Mouse (Mus musculus): ENCODE data around the gene Tmem234. TPM values are rescaled to one million over a fixed set of nuclear protein-coding genes. Genes with fewer than 3 reads are reported as not detected.

Tmem234 gene
- polyA plus RNA-seq, 1 experiment from 2014 or later = 104 TPM

GRCm38 (mm10) chr4:129585773-129586172, 14.7 kb upstream of the Tmem234 start:
- Histone ChIP-seq H3K4me1 (ENCODE audit: control insufficient read depth, low read depth, low read length) (peaks cover 39% of the 10 kb centered on the region), H3K27me3 (ENCODE audit: control insufficient read depth, insufficient read depth, low read depth, low read length) (no peaks in the 10 kb centered on the region), H3K4me3 (ENCODE audit: low read depth, low read length) (peak overlapping the region; percentile 70; the same call in 1 of the 2 replicates), H3K9ac (ENCODE audit: low read depth, low read length) (peak overlapping the region; percentile 70), H3K4me2 (ENCODE audit: low read depth, low read length) (peak overlapping the region; percentile 85), H3K9me3 (replicated peaks; ENCODE audit: control insufficient read depth, low read length) (no peaks in the 10 kb centered on the region), H3K27ac (ENCODE audit: low read length) (peak overlapping the region; percentile 27; the same call in 1 of the 2 replicates), H3K36me3 (ENCODE audit: control insufficient read depth, insufficient read depth) (no peaks in the 10 kb centered on the region)
- peak; percentile 44 for ATAC-seq (ENCODE audit: low read depth)
- WGBS (ENCODE audit: insufficient replicate concordance) = 39% methylated on average over 9 of the region's 9 CpGs

- no peaks in the 10 kb centered on the region for H3K27me3 ChIP-seq (ENCODE audit: control insufficient read depth, insufficient read depth, low read depth, low read length)
- 65% methylated on average over 1 of the region's 1 CpGs for WGBS (ENCODE audit: insufficient replicate concordance)
- no peaks in the 10 kb centered on the region for H3K9me3 ChIP-seq (replicated peaks; ENCODE audit: control insufficient read depth, low read length)
- H3K4me3 ChIP-seq (ENCODE audit: low read depth, low read length) = no peak overlapping the region
- peak overlapping the region; percentile 44 for H3K27ac ChIP-seq (ENCODE audit: low read length)
- no peak overlapping the region for H3K9ac ChIP-seq (ENCODE audit: low read depth, low read length)
- no peak overlapping the region for H3K4me2 ChIP-seq (ENCODE audit: low read depth, low read length)
- peaks cover 39% of the 10 kb centered on the region for H3K4me1 ChIP-seq (ENCODE audit: control insufficient read depth, low read depth, low read length)
- no peak for ATAC-seq (ENCODE audit: low read depth)
- H3K36me3 ChIP-seq (ENCODE audit: control insufficient read depth, insufficient read depth) = peaks cover 11% of the 10 kb centered on the region
These were observed 13.5 kb upstream of the Tmem234 start for GRCm38 (mm10) chr4:129586943-129587342.

GRCm38 (mm10) chr4:129588865-129589264, 11.6 kb upstream of the Tmem234 start:
- Histone ChIP-seq H3K4me1 (ENCODE audit: control insufficient read depth, low read depth, low read length) (peaks cover 39% of the 10 kb centered on the region), H3K27ac (ENCODE audit: low read length) (peak overlapping the region; percentile 71)
- peak; percentile 83 for ATAC-seq (ENCODE audit: low read depth)

GRCm38 (mm10) chr4:129608426-129609025, 8.1 kb downstream of the Tmem234 start:
- peaks cover 8% of the 10 kb centered on the region for H3K4me1 ChIP-seq (ENCODE audit: control insufficient read depth, low read depth, low read length)
- peak; percentile 86 for ATAC-seq (ENCODE audit: low read depth)
- WGBS (ENCODE audit: insufficient replicate concordance) = 34% methylated on average over 7 of the region's 7 CpGs
- peak overlapping the region; percentile 64 for H3K27ac ChIP-seq (ENCODE audit: low read length)
- H3K9ac ChIP-seq (ENCODE audit: low read depth, low read length) = no peak overlapping the region
- H3K36me3 ChIP-seq (ENCODE audit: control insufficient read depth, insufficient read depth) = peaks cover 31% of the 10 kb centered on the region
- H3K9me3 ChIP-seq (replicated peaks; ENCODE audit: control insufficient read depth, low read length) = no peaks in the 10 kb centered on the region
- H3K4me3 ChIP-seq (ENCODE audit: low read depth, low read length) = no peak overlapping the region
- H3K4me2 ChIP-seq (ENCODE audit: low read depth, low read length) = no peak overlapping the region
- H3K27me3 ChIP-seq (ENCODE audit: control insufficient read depth, insufficient read depth, low read depth, low read length) = no peaks in the 10 kb centered on the region

More at GRCm38 (mm10) chr4:129588865-129589264, 11.6 kb upstream of the Tmem234 start:
- no peak overlapping the region for H3K9ac ChIP-seq (ENCODE audit: low read depth, low read length)
- H3K4me2 ChIP-seq (ENCODE audit: low read depth, low read length) = peak overlapping the region; percentile 1
- no peak overlapping the region for H3K4me3 ChIP-seq (ENCODE audit: low read depth, low read length)
- peaks cover 24% of the 10 kb centered on the region for H3K36me3 ChIP-seq (ENCODE audit: control insufficient read depth, insufficient read depth)
- H3K27me3 ChIP-seq (ENCODE audit: control insufficient read depth, insufficient read depth, low read depth, low read length) = no peaks in the 10 kb centered on the region
- WGBS (ENCODE audit: insufficient replicate concordance) = 37% methylated on average over 4 of the region's 4 CpGs
- no peaks in the 10 kb centered on the region for H3K9me3 ChIP-seq (replicated peaks; ENCODE audit: control insufficient read depth, low read length)

GRCm38 (mm10) chr4:129609139-129609631, 8.7 kb downstream of the Tmem234 start:
- Histone ChIP-seq H3K27ac (ENCODE audit: low read length) (no peak overlapping the region), H3K9ac (ENCODE audit: low read depth, low read length) (no peak overlapping the region), H3K4me1 (ENCODE audit: control insufficient read depth, low read depth, low read length) (peaks cover 8% of the 10 kb centered on the region), H3K36me3 (ENCODE audit: control insufficient read depth, insufficient read depth) (peaks cover 28% of the 10 kb centered on the region), H3K27me3 (ENCODE audit: control insufficient read depth, insufficient read depth, low read depth, low read length) (no peaks in the 10 kb centered on the region), H3K4me2 (ENCODE audit: low read depth, low read length) (no peak overlapping the region), H3K9me3 (replicated peaks; ENCODE audit: control insufficient read depth, low read length) (no peaks in the 10 kb centered on the region), H3K4me3 (ENCODE audit: low read depth, low read length) (no peak overlapping the region)
- no peak for ATAC-seq (ENCODE audit: low read depth)
- 65% methylated on average over 12 of the region's 12 CpGs for WGBS (ENCODE audit: insufficient replicate concordance)

GRCm38 (mm10) chr4:129610026-129610425, 9.6 kb downstream of the Tmem234 start:
- Histone ChIP-seq H3K9me3 (replicated peaks; ENCODE audit: control insufficient read depth, low read length) (no peaks in the 10 kb centered on the region), H3K4me2 (ENCODE audit: low read depth, low read length) (no peak overlapping the region), H3K36me3 (ENCODE audit: control insufficient read depth, insufficient read depth) (peaks cover 24% of the 10 kb centered on the region), H3K4me3 (ENCODE audit: low read depth, low read length) (no peak overlapping the region), H3K27me3 (ENCODE audit: control insufficient read depth, insufficient read depth, low read depth, low read length) (no peaks in the 10 kb centered on the region), H3K27ac (ENCODE audit: low read length) (no peak overlapping the region), H3K9ac (ENCODE audit: low read depth, low read length) (no peak overlapping the region), H3K4me1 (ENCODE audit: control insufficient read depth, low read depth, low read length) (peaks cover 8% of the 10 kb centered on the region)
- 77% methylated on average over 4 of the region's 4 CpGs for WGBS (ENCODE audit: insufficient replicate concordance)
- no peak for ATAC-seq (ENCODE audit: low read depth)

GRCm38 (mm10) chr4:129610472-129610871, 10.0 kb downstream of the Tmem234 start:
- ATAC-seq (ENCODE audit: low read depth) = no peak
- no peak overlapping the region for H3K9ac ChIP-seq (ENCODE audit: low read depth, low read length)
- no peak overlapping the region for H3K27ac ChIP-seq (ENCODE audit: low read length)
- H3K4me2 ChIP-seq (ENCODE audit: low read depth, low read length) = no peak overlapping the region
- H3K4me3 ChIP-seq (ENCODE audit: low read depth, low read length) = no peak overlapping the region
- H3K9me3 ChIP-seq (replicated peaks; ENCODE audit: control insufficient read depth, low read length) = no peaks in the 10 kb centered on the region
- peaks cover 21% of the 10 kb centered on the region for H3K36me3 ChIP-seq (ENCODE audit: control insufficient read depth, insufficient read depth)
- peaks cover 8% of the 10 kb centered on the region for H3K4me1 ChIP-seq (ENCODE audit: control insufficient read depth, low read depth, low read length)
- WGBS (ENCODE audit: insufficient replicate concordance) = 61% methylated on average over 4 of the region's 4 CpGs
- no peaks in the 10 kb centered on the region for H3K27me3 ChIP-seq (ENCODE audit: control insufficient read depth, insufficient read depth, low read depth, low read length)

GRCm38 (mm10) chr4:129614093-129614492, 13.6 kb downstream of the Tmem234 start, which contains the start of gene Dcdc2b:
Gene Dcdc2b (minus strand): TSS chr4:129614257.
- H3K4me1 ChIP-seq (ENCODE audit: control insufficient read depth, low read depth, low read length) = peaks cover 11% of the 10 kb centered on the region
- no peak within 1 kb of the TSS for H3K27ac ChIP-seq (ENCODE audit: low read length)
- no peak for ATAC-seq (ENCODE audit: low read depth)
- H3K9ac ChIP-seq (ENCODE audit: low read depth, low read length) = no peak within 1 kb of the TSS
- peaks cover 5% of the 10 kb centered on the region; the same call in 1 of the 2 replicates for H3K36me3 ChIP-seq (ENCODE audit: control insufficient read depth, insufficient read depth)
- H3K27me3 ChIP-seq (ENCODE audit: control insufficient read depth, insufficient read depth, low read depth, low read length) = no peaks in the 10 kb centered on the region
- no peaks in the 10 kb centered on the region for H3K9me3 ChIP-seq (replicated peaks; ENCODE audit: control insufficient read depth, low read length)
- 77% methylated on average over 6 of the region's 6 CpGs for WGBS (ENCODE audit: insufficient replicate concordance)
- H3K4me2 ChIP-seq (ENCODE audit: low read depth, low read length) = no peak within 1 kb of the TSS
- no peak within 1 kb of the TSS for H3K4me3 ChIP-seq (ENCODE audit: low read depth, low read length)

GRCm38 (mm10) chr4:129615801-129616290, 15.4 kb downstream of the Tmem234 start:
- ATAC-seq (ENCODE audit: low read depth) = no peak
- Histone ChIP-seq H3K4me3 (ENCODE audit: low read depth, low read length) (no peak overlapping the region), H3K27me3 (ENCODE audit: control insufficient read depth, insufficient read depth, low read depth, low read length) (no peaks in the 10 kb centered on the region), H3K27ac (ENCODE audit: low read length) (no peak overlapping the region), H3K9me3 (replicated peaks; ENCODE audit: control insufficient read depth, low read length) (no peaks in the 10 kb centered on the region), H3K4me1 (ENCODE audit: control insufficient read depth, low read depth, low read length) (peaks cover 14% of the 10 kb centered on the region), H3K9ac (ENCODE audit: low read depth, low read length) (no peak overlapping the region), H3K4me2 (ENCODE audit: low read depth, low read length) (no peak overlapping the region), H3K36me3 (ENCODE audit: control insufficient read depth, insufficient read depth) (no peaks in the 10 kb centered on the region)
- WGBS (ENCODE audit: insufficient replicate concordance) = 75% methylated on average over 9 of the region's 9 CpGs

Measured in liver, embryonic 16.5 days (tissue).